Mouse (Mus musculus) testis, postnatal 10 days (tissue): ENCODE data around the gene Clic5.

Source experiments
- DNase-seq: peaks from one replicate; pipeline ENCODE4 v3.0.0; 2021; ENCODE audit warnings: low spot score

Clic5 gene

DNA sequence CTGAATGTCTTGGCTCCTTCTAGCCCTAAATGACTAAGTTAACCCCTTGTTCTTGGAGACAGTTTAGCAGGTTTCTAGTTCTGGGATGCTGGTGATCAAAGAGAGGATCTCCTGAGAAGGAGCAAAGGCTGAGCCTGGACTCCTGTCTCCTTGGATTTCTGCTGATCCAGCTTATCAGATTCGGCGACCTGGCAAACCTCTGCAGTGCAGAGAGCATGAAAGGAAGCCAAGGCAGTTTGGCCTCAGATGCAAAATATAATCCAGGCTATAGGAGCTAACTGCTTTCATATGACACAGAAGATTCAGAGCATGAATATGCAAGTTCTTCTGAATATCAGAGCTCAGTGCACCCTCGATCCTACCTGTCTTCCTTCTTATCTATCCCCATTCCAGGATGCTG is 83.0 kb downstream of the Clic5 start:
- DNase-seq, result no peak

DNA sequence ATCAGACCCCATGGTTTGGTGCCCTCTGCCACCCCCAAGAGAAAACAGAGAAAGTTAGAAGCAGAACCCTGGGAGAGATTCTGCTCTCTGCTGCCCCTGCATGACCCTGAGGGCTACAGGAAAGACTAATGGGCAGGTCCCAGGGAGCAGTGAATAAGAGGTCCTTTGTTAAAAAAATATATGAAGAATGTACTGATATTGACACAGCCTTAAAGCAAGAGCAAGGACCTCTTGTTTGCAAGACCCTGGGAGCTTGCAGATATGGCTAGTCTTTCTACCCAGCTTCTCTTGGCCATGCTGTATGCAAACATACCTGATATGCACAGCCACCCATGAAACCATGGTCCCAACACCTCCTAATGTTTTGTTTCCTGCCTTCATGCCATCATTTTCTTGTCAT is 86.4 kb downstream of the Clic5 start:
- DNase-seq, result no peak

DNA sequence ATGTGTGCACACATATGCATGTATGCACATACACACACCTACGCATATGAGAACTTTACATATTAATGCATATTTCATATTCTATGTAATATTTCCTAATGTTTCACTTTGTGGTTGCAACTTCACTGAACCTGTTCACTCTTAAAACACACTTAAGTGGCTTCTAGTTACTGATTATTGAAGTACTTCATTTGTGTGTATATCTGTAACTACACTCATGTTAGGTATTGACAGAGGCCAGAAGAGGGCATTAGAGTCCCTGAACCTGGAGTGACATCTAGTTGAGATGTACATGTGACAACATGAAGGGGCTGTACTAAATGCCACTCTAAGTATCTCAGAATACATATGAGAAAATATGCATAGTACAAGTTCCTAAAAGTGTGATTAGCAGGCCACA is 99.9 kb downstream of the Clic5 start:
- DNase-seq, result no peak

DNA sequence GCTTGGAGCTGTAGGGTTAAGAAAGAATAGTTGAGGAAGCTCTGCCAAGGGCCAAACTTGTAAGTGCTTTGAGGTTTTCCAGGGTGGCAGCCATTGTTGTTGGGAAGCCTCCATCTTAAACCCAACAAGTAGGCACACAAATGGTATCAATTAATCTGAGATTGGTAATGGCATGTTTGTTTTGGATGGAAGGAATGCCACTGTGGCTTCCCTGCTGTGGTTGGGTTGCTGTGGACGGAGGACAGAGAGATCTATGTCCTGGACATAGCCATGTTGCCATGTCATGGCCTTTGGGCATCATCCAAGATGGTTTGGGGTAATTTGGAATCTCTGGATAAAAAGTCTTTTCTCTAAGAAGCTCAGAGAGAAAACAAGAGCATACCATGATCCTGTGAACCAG is 108.8 kb downstream of the Clic5 start:
- no peak for DNase-seq

DNA sequence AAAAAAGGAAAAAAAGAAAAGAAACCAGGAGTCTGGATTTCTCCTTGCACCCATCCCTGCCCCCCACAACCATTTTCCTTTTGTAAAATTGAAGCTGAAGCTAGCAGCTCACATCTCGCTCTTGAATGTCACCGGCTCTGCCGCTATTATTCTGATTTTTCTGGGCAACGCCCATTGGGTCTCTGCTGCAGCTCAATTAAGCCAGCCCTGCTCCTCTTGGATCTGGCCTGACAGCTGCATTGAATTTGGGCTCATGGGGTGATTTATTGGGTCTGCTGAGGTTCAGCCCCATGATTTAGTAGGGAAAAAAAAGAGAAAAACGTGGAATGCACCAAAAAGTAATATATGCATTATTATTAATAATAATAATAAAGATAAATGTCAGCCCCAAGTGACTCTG is 111.9 kb downstream of the Clic5 start:
- DNase-seq, result no peak

DNA sequence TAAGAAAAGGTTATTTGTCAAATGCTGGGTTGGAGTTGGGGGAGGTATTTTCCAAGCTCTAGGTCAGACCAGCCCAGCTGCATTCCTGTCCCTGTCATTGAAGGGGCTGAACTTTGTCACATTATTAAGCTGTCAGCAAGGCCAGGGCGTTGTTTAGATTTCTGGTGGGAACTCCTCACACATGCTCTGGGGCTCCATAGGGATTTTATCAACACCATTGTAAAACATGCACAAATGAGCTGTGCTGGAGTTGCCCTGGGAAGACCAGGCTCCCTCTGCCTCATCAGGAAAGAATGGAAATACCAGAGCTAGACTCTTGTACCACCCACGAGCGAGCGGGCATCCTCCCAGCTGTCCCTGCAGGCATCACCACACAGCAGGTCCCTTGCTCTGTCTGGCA is 112.3 kb downstream of the Clic5 start:
- no peak for DNase-seq

DNA sequence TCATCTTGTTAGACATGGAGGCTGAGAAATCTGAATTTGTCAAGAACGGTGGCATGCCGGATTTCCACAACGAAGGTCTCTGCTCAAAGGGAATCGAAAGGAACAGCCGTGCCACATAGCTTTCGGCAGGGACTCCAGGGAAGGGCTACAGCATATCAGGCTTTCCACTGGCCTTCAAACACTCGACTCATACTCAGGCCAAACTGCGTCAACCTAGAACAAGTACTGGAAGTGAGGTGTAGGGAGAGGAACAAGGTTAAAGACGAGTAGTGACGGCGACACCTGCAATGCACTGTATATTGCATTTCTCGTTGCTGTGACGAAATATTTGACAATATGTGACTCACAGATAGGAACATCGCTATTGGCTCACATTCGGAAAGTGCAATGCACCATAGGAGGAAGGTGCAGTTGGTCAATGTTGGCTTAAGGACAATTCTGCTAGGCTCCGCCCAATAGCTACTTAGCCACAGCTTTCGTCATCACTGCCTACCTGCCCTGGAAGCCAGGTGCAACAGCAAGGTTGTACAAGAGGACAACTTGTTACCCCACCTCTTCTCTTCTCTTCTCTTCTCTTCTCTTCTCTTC is 112.9 kb downstream of the Clic5 start:
- DNase-seq, result no peak

DNA sequence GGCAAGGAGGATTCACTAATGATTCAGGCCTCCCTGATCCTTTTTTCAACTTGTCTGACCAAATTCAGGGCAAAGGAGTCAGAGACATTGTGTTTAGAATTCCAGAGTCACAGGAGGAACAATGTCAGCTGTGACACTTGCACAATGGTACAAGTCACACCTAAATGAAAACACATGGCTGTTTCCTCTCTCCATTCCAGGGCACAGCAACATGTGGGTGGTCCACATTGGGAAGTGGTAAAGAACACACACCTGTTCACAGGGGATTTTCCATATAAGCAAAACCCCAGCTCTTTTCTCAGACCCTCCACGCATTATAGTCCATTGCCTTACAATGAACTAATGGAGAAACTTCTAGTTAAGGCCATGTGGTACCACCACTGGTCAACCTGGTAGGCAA is 115.7 kb downstream of the Clic5 start:
- DNase-seq, result no peak

DNA sequence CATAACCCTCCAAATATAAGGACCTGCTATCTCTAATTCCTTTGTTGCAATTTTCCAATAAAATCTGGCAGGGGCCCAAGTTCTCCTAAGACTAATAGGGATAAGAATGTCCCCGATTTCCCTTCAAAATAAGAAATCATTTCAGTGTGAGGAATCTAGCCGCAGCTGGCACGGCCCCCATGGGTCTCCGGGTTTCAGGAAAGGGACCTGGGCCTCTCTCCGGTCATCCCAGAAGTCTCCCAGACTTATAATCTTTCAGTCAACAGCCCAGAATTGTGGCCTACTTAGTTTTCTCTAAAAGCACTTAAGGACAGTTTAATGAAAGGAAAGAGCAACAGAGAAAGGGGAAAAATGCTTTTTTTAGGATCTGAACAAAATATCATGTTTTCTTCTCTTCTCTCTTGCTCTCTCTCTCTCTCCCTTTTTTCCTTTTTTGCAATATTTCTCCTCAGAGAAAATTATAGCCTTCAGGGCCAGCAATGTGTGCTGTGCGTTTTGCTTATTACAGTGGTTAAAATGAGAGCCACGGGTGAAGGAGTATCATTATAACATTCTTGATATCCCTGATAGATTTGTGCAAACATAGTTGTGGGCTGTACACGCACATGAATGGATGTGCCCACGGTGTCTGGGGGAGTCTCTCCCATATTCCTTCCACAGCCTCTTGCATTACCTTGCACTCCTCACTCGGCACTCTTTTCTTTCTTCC is 121.7 kb downstream of the Clic5 start:
- DNase-seq, result no peak

DNA sequence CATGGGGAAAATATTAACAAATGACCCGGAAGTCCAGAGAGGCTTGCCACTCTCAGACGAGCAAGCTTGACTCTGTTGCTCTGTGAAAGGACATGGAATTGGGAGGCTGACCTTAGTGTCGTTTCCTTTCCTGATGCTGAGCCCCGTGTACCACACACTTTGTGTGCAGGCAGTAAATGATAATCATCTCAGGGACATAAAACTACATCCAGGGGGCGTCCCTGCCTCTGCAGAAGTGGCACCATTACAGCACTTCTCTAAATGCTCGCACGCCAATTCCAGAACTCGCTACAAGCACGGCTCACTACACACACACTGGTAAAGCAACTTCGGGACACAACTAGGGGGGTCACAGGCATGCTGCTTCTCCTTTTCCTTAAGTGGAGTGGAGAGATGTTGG is 136.9 kb downstream of the Clic5 start:
- DNase-seq, result no peak

DNA sequence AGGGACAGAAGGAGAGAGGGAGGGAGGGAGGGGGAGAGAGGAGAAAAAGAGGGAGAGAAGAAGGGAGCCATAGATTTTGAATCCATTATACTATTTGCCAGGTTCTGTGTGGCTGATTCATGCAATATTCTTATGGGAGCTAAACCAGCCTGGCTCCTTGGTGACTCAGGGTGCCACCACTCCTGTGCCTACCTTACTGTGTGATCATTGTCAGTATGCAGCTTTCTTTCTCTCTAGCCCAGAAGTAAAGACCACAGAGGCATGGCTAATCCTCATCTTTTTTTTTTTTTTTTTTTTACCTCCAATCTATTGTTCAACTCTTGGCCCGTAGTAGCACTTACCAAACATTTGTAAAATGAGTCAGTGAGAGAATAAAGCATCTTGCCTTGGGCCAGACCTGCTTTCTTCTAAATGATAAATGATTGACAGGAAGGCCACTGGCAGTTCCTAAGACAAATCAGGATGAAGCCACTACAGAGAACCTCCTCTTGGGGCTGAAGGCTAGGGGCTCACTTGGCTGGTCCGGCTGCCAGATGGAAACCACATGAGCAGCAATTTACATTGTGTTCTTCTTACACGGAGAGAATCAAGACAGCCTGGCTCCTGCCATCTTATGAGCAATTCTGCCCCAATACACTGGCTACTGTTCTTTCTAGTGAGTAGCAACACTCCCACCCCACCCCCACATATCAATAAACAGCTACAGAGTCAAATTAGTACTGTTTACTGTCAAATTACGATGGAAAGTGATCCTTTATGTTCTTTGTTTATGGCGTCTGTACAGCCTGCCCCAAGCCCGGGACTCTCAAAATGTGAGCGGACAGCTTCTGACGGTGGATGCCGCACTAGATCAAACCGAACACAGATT is 139.1 kb downstream of the Clic5 start:
- no peak for DNase-seq

DNA sequence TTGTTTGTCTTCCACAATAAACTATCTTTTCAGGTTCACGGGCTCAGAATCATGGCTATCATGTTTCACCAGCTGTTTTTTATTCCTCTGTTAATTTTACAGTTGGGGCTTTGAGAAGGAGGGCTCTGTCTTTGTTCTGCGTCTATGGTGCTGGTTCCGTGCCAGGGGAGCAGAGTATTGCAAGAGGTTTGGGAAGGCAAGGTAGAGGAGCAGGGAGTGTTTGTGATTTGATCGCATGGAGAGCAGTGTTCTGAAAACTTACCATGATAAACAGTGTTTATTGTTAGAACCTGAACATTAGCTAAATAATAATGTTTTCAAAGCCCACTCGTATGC is 139.7 kb downstream of the Clic5 start:
- DNase-seq, result no peak
